Mouse (Mus musculus): ENCODE results near the gene H2-M10.6. TPM values are rescaled to one million over a fixed set of nuclear protein-coding genes. Genes with fewer than 3 reads are reported as not detected.
A peak's percentile ranks its signal among the peaks of the same experiment; 100 is the strongest.
"Not testable (repeated sequence)": the region's sequence is repeated elsewhere in the genome, so short reads cannot be mapped to it uniquely, and the experiment has no call there.

Gene H2-M10.6
- not detected in 2 replicates for polyA plus RNA-seq (2015; fragmentation: Nextera tagmentation; extraction: Ambion mirVana)

GRCm38 (mm10) chr17:36811871-36812270, at the start of gene H2-M10.6:
H2-M10.6 (plus strand) TSS chr17:36812171.
- Histone ChIP-seq H3K36me3 (ENCODE audit: control insufficient read depth, insufficient read depth, low read length) (no peaks in the 10 kb centered on the region), H3K9ac (ENCODE audit: low read depth, low read length) (no peak within 1 kb of the TSS), H3K9me3 (ENCODE audit: control insufficient read depth, low read length) (no peaks in the 10 kb centered on the region), H3K4me3 (ENCODE audit: low read length) (no peak within 1 kb of the TSS), H3K4me2 (ENCODE audit: low read length) (no peak within 1 kb of the TSS), H3K4me1 (ENCODE audit: control insufficient read depth, insufficient read depth, low read depth, low read length) (no peaks in the 10 kb centered on the region), H3K27me3 (replicated peaks; ENCODE audit: control insufficient read depth, insufficient read depth, low read length) (no peaks in the 10 kb centered on the region), H3K27ac (ENCODE audit: low read depth, low read length) (no peak within 1 kb of the TSS)
- ATAC-seq, result no peak

- H3K9me3 ChIP-seq (ENCODE audit: control insufficient read depth, low read length), result no peaks in the 10 kb centered on the region
- H3K9ac ChIP-seq (ENCODE audit: low read depth, low read length), result no peak overlapping the region
- H3K4me2 ChIP-seq (ENCODE audit: low read length), result no peak overlapping the region
- H3K27ac ChIP-seq (ENCODE audit: low read depth, low read length), result no peak overlapping the region
- no peak overlapping the region for H3K4me3 ChIP-seq (ENCODE audit: low read length)
- ATAC-seq, result peak; percentile 52; the same call in 1 of the 2 replicates
- H3K4me1 ChIP-seq (ENCODE audit: control insufficient read depth, insufficient read depth, low read depth, low read length), result no peaks in the 10 kb centered on the region
- no peaks in the 10 kb centered on the region for H3K36me3 ChIP-seq (ENCODE audit: control insufficient read depth, insufficient read depth, low read length)
- no peaks in the 10 kb centered on the region for H3K27me3 ChIP-seq (replicated peaks; ENCODE audit: control insufficient read depth, insufficient read depth, low read length)
- 65% methylated on average over 2 of the region's 2 CpGs for WGBS
Observed at GRCm38 (mm10) chr17:36763816-36764215, 48.2 kb upstream of the H2-M10.6 start.

GRCm38 (mm10) chr17:36764244-36764643, 47.7 kb upstream of the H2-M10.6 start:
- H3K27ac ChIP-seq (ENCODE audit: low read depth, low read length); H3K4me3 ChIP-seq (ENCODE audit: low read length); H3K4me2 ChIP-seq (ENCODE audit: low read length); H3K9me3 ChIP-seq (ENCODE audit: control insufficient read depth, low read length); H3K9ac ChIP-seq (ENCODE audit: low read depth, low read length); H3K4me1 ChIP-seq (ENCODE audit: control insufficient read depth, insufficient read depth, low read depth, low read length); H3K27me3 ChIP-seq (replicated peaks; ENCODE audit: control insufficient read depth, insufficient read depth, low read length); H3K36me3 ChIP-seq (ENCODE audit: control insufficient read depth, insufficient read depth, low read length): not testable (repeated sequence)
- peak; percentile 83 for ATAC-seq
- WGBS, result 23% methylated on average over 2 of the region's 2 CpGs

GRCm38 (mm10) chr17:36765403-36765802, 46.6 kb upstream of the H2-M10.6 start:
- H3K4me3 ChIP-seq (ENCODE audit: low read length); H3K4me2 ChIP-seq (ENCODE audit: low read length); H3K27ac ChIP-seq (ENCODE audit: low read depth, low read length); H3K4me1 ChIP-seq (ENCODE audit: control insufficient read depth, insufficient read depth, low read depth, low read length); H3K9me3 ChIP-seq (ENCODE audit: control insufficient read depth, low read length); H3K9ac ChIP-seq (ENCODE audit: low read depth, low read length); ATAC-seq; H3K27me3 ChIP-seq (replicated peaks; ENCODE audit: control insufficient read depth, insufficient read depth, low read length); H3K36me3 ChIP-seq (ENCODE audit: control insufficient read depth, insufficient read depth, low read length): not testable (repeated sequence)
- 52% methylated on average over 2 of the region's 2 CpGs for WGBS

- not testable (repeated sequence) for ATAC-seq; H3K27ac ChIP-seq (ENCODE audit: low read depth, low read length); H3K9ac ChIP-seq (ENCODE audit: low read depth, low read length); H3K4me1 ChIP-seq (ENCODE audit: control insufficient read depth, insufficient read depth, low read depth, low read length); H3K27me3 ChIP-seq (replicated peaks; ENCODE audit: control insufficient read depth, insufficient read depth, low read length); H3K4me2 ChIP-seq (ENCODE audit: low read length); H3K9me3 ChIP-seq (ENCODE audit: control insufficient read depth, low read length); H3K4me3 ChIP-seq (ENCODE audit: low read length); H3K36me3 ChIP-seq (ENCODE audit: control insufficient read depth, insufficient read depth, low read length)
- WGBS, result 100% methylated on average over 2 of the region's 2 CpGs
Observed at GRCm38 (mm10) chr17:36772610-36773009, 39.4 kb upstream of the H2-M10.6 start, which contains the start of gene H2-M10.5. H2-M10.5 (plus strand) TSS chr17:36772910.

GRCm38 (mm10) chr17:36781533-36781932, 30.4 kb upstream of the H2-M10.6 start:
- no peaks in the 10 kb centered on the region for H3K9me3 ChIP-seq (ENCODE audit: control insufficient read depth, low read length)
- no peaks in the 10 kb centered on the region for H3K27me3 ChIP-seq (replicated peaks; ENCODE audit: control insufficient read depth, insufficient read depth, low read length)
- no peak for ATAC-seq
- no peak overlapping the region for H3K4me2 ChIP-seq (ENCODE audit: low read length)
- no peak overlapping the region for H3K9ac ChIP-seq (ENCODE audit: low read depth, low read length)
- no peaks in the 10 kb centered on the region for H3K4me1 ChIP-seq (ENCODE audit: control insufficient read depth, insufficient read depth, low read depth, low read length)
- no peak overlapping the region for H3K27ac ChIP-seq (ENCODE audit: low read depth, low read length)
- H3K4me3 ChIP-seq (ENCODE audit: low read length), result no peak overlapping the region
- 59% methylated on average over 3 of the region's 3 CpGs for WGBS
- no peaks in the 10 kb centered on the region for H3K36me3 ChIP-seq (ENCODE audit: control insufficient read depth, insufficient read depth, low read length)

- ATAC-seq, result 0 out of 2 replicates have a peak, but pooled peaks have one; percentile 42
- not testable (repeated sequence) for H3K4me3 ChIP-seq (ENCODE audit: low read length); H3K9ac ChIP-seq (ENCODE audit: low read depth, low read length); H3K27ac ChIP-seq (ENCODE audit: low read depth, low read length); H3K9me3 ChIP-seq (ENCODE audit: control insufficient read depth, low read length); H3K4me2 ChIP-seq (ENCODE audit: low read length); H3K4me1 ChIP-seq (ENCODE audit: control insufficient read depth, insufficient read depth, low read depth, low read length); H3K36me3 ChIP-seq (ENCODE audit: control insufficient read depth, insufficient read depth, low read length); H3K27me3 ChIP-seq (replicated peaks; ENCODE audit: control insufficient read depth, insufficient read depth, low read length)
- 41% methylated on average over 1 of the region's 1 CpGs for WGBS
Observed at GRCm38 (mm10) chr17:36786483-36786886, 25.5 kb upstream of the H2-M10.6 start.

- Histone ChIP-seq H3K36me3 (ENCODE audit: control insufficient read depth, insufficient read depth, low read length) (no peaks in the 10 kb centered on the region), H3K4me1 (ENCODE audit: control insufficient read depth, insufficient read depth, low read depth, low read length) (no peaks in the 10 kb centered on the region), H3K9ac (ENCODE audit: low read depth, low read length) (no peak overlapping the region), H3K4me3 (ENCODE audit: low read length) (no peak overlapping the region), H3K27me3 (replicated peaks; ENCODE audit: control insufficient read depth, insufficient read depth, low read length) (no peaks in the 10 kb centered on the region), H3K4me2 (ENCODE audit: low read length) (no peak overlapping the region), H3K27ac (ENCODE audit: low read depth, low read length) (no peak overlapping the region), H3K9me3 (ENCODE audit: control insufficient read depth, low read length) (no peaks in the 10 kb centered on the region)
- peak; percentile 57 for ATAC-seq
- 75% methylated on average over 2 of the region's 2 CpGs for WGBS
Observed at GRCm38 (mm10) chr17:36788351-36788750, 23.6 kb upstream of the H2-M10.6 start.

GRCm38 (mm10) chr17:36788801-36789200, 23.2 kb upstream of the H2-M10.6 start:
- peak; percentile 97 for ATAC-seq
- H3K27ac ChIP-seq (ENCODE audit: low read depth, low read length); H3K4me2 ChIP-seq (ENCODE audit: low read length): not testable (repeated sequence)

GRCm38 (mm10) chr17:36799493-36799892, 12.5 kb upstream of the H2-M10.6 start:
- Histone ChIP-seq H3K27me3 (replicated peaks; ENCODE audit: control insufficient read depth, insufficient read depth, low read length) (no peaks in the 10 kb centered on the region), H3K27ac (ENCODE audit: low read depth, low read length) (no peak overlapping the region), H3K4me2 (ENCODE audit: low read length) (no peak overlapping the region), H3K9me3 (ENCODE audit: control insufficient read depth, low read length) (no peaks in the 10 kb centered on the region), H3K4me1 (ENCODE audit: control insufficient read depth, insufficient read depth, low read depth, low read length) (no peaks in the 10 kb centered on the region), H3K9ac (ENCODE audit: low read depth, low read length) (no peak overlapping the region), H3K36me3 (ENCODE audit: control insufficient read depth, insufficient read depth, low read length) (no peaks in the 10 kb centered on the region), H3K4me3 (ENCODE audit: low read length) (no peak overlapping the region)
- 96% methylated on average over 10 of the region's 10 CpGs for WGBS
- no peak for ATAC-seq

More at GRCm38 (mm10) chr17:36788801-36789200, 23.2 kb upstream of the H2-M10.6 start:
- not testable (repeated sequence) for H3K27me3 ChIP-seq (replicated peaks; ENCODE audit: control insufficient read depth, insufficient read depth, low read length); H3K9ac ChIP-seq (ENCODE audit: low read depth, low read length); H3K36me3 ChIP-seq (ENCODE audit: control insufficient read depth, insufficient read depth, low read length); H3K4me3 ChIP-seq (ENCODE audit: low read length); H3K4me1 ChIP-seq (ENCODE audit: control insufficient read depth, insufficient read depth, low read depth, low read length); H3K9me3 ChIP-seq (ENCODE audit: control insufficient read depth, low read length)
